Mouse (Mus musculus) embryonic facial prominence, embryonic 10.5 days (tissue): Measurements from ENCODE around the gene Stxbp5l. TPM values are rescaled to one million over a fixed set of nuclear protein-coding genes. Genes with fewer than 3 reads are reported as not detected.
"Not testable (repeated sequence)": the region's sequence is repeated elsewhere in the genome, so short reads cannot be mapped to it uniquely, and the experiment has no call there.

Experiments
- DNase-seq: peaks from one replicate; pipeline ENCODE4 v3.0.0-alpha.2; 2017; ENCODE audit warnings: low spot score
- H3K27ac ChIP-seq: fragments of 300-500 bp; sonication (generic); replicated peaks from 2 replicates; pipeline ENCODE4 v1.5.1; 2016; ENCODE audit warnings: mild to moderate bottlenecking
- H3K27me3 ChIP-seq: fragments of 300-500 bp; sonication (generic); replicated peaks from 2 replicates; pipeline ENCODE4 v1.6.1; 2016; ENCODE audit warnings: low read depth, mild to moderate bottlenecking; ENCODE audit not compliant: poor library complexity, severe bottlenecking
- H3K36me3 ChIP-seq: fragments of 300-500 bp; sonication (generic); replicated peaks from 2 replicates; pipeline ENCODE4 v1.6.1; 2016; ENCODE audit warnings: mild to moderate bottlenecking, moderate library complexity
- H3K4me1 ChIP-seq: fragments of 300-500 bp; sonication (generic); 2 replicates; pipeline ENCODE4 v1.6.1; 2016
- H3K4me3 ChIP-seq: fragments of 300-500 bp; sonication (generic); 2 replicates; pipeline ENCODE4 v1.5.1; 2016; ENCODE audit warnings: mild to moderate bottlenecking, moderate library complexity
- H3K9me3 ChIP-seq: fragments of 300-500 bp; sonication (generic); 2 replicates; pipeline ENCODE4 v1.6.1; 2016; ENCODE audit warnings: mild to moderate bottlenecking
- WGBS: fragments of 180-500 bp; shearing (Covaris S2); methylation state at CpG from one replicate; pipeline ENCODE4 v1.1.7; 2016; 5-methylcytosine and 5-hydroxymethylcytosine counted together
- polyA plus RNA-seq: library from polyadenylated mRNA; unstranded; fragments of >200 nt; fragmentation: Nextera tagmentation; extraction: Ambion mirVana; gene quantifications from 2 replicates; pipeline ENCODE4 v1.2.1, GENCODE M21; 2016

Stxbp5l gene
- polyA plus RNA-seq, 1 experiment from 2014 or later = 1.00 TPM

GRCm38 (mm10) chr16:37372716-37373115 lies 12.0 kb downstream of the Stxbp5l start:
- 80% methylated on average over 1 of the region's 1 CpGs for WGBS
- no peak overlapping the region for H3K4me3 ChIP-seq
- no peaks in the 10 kb centered on the region for H3K36me3 ChIP-seq
- H3K27ac ChIP-seq = no peak overlapping the region
- no peak for DNase-seq
- no peaks in the 10 kb centered on the region for H3K9me3 ChIP-seq
- H3K4me1 ChIP-seq = no peaks in the 10 kb centered on the region
- H3K27me3 ChIP-seq = no peaks in the 10 kb centered on the region

- Histone ChIP-seq H3K4me1 (no peaks in the 10 kb centered on the region), H3K27ac (no peak overlapping the region), H3K36me3 (no peaks in the 10 kb centered on the region), H3K4me3 (no peak overlapping the region), H3K9me3 (no peaks in the 10 kb centered on the region), H3K27me3 (no peaks in the 10 kb centered on the region)
- DNase-seq = no peak
- 85% methylated on average over 4 of the region's 4 CpGs for WGBS
Observed at GRCm38 (mm10) chr16:37367426-37367825, 17.3 kb downstream of the Stxbp5l start.

- H3K36me3 ChIP-seq = no peaks in the 10 kb centered on the region
- H3K9me3 ChIP-seq = no peaks in the 10 kb centered on the region
- no peak for DNase-seq
- H3K4me3 ChIP-seq = no peak overlapping the region
- 87% methylated on average over 2 of the region's 2 CpGs for WGBS
- H3K4me1 ChIP-seq = no peaks in the 10 kb centered on the region
- no peaks in the 10 kb centered on the region for H3K27me3 ChIP-seq
- H3K27ac ChIP-seq = no peak overlapping the region
Observed at GRCm38 (mm10) chr16:37363958-37364357, 20.8 kb downstream of the Stxbp5l start.

GRCm38 (mm10) chr16:37355621-37356020 lies 29.1 kb downstream of the Stxbp5l start:
- Histone ChIP-seq H3K27me3 (no peaks in the 10 kb centered on the region), H3K27ac (no peak overlapping the region), H3K36me3 (no peaks in the 10 kb centered on the region), H3K4me1 (no peaks in the 10 kb centered on the region), H3K9me3 (no peaks in the 10 kb centered on the region), H3K4me3 (no peak overlapping the region)
- WGBS = 90% methylated on average over 3 of the region's 3 CpGs
- DNase-seq = no peak

- Histone ChIP-seq H3K36me3 (no peaks in the 10 kb centered on the region), H3K4me1 (no peaks in the 10 kb centered on the region), H3K27ac (no peak overlapping the region), H3K27me3 (no peaks in the 10 kb centered on the region), H3K9me3 (no peaks in the 10 kb centered on the region), H3K4me3 (no peak overlapping the region)
- DNase-seq = peak; percentile 19
- WGBS = 24% methylated on average over 3 of the region's 3 CpGs
Observed at GRCm38 (mm10) chr16:37347092-37347491, 37.7 kb downstream of the Stxbp5l start.

- 67% methylated on average over 2 of the region's 2 CpGs for WGBS
- no peaks in the 10 kb centered on the region for H3K27me3 ChIP-seq
Observed at GRCm38 (mm10) chr16:37344960-37345359, 39.8 kb downstream of the Stxbp5l start.

GRCm38 (mm10) chr16:37341446-37341845 lies 43.3 kb downstream of the Stxbp5l start:
- H3K4me1 ChIP-seq, H3K9me3 ChIP-seq, H3K4me3 ChIP-seq, DNase-seq, H3K27me3 ChIP-seq, H3K36me3 ChIP-seq, H3K27ac ChIP-seq: not testable (repeated sequence)

More at GRCm38 (mm10) chr16:37344960-37345359, 39.8 kb downstream of the Stxbp5l start:
- DNase-seq = no peak
- Histone ChIP-seq H3K4me1 (no peaks in the 10 kb centered on the region), H3K27ac (no peak overlapping the region), H3K36me3 (no peaks in the 10 kb centered on the region), H3K4me3 (no peak overlapping the region), H3K9me3 (no peaks in the 10 kb centered on the region)

GRCm38 (mm10) chr16:37338177-37338576 lies 46.6 kb downstream of the Stxbp5l start:
- Histone ChIP-seq H3K27ac (no peak overlapping the region), H3K27me3 (no peaks in the 10 kb centered on the region), H3K9me3 (no peaks in the 10 kb centered on the region), H3K4me3 (no peak overlapping the region), H3K36me3 (no peaks in the 10 kb centered on the region), H3K4me1 (no peaks in the 10 kb centered on the region)
- 91% methylated on average over 1 of the region's 1 CpGs for WGBS
- no peak for DNase-seq

- Histone ChIP-seq H3K4me3 (no peak overlapping the region), H3K27ac (no peak overlapping the region), H3K36me3 (no peaks in the 10 kb centered on the region), H3K9me3 (no peaks in the 10 kb centered on the region), H3K27me3 (no peaks in the 10 kb centered on the region), H3K4me1 (no peaks in the 10 kb centered on the region)
- no peak for DNase-seq
- 75% methylated on average over 1 of the region's 1 CpGs for WGBS
Observed at GRCm38 (mm10) chr16:37337529-37337928, 47.2 kb downstream of the Stxbp5l start.

GRCm38 (mm10) chr16:37304441-37304840 lies 80.3 kb downstream of the Stxbp5l start:
- DNase-seq = no peak
- H3K27me3 ChIP-seq = no peaks in the 10 kb centered on the region
- H3K36me3 ChIP-seq = no peaks in the 10 kb centered on the region
- H3K4me1 ChIP-seq = no peaks in the 10 kb centered on the region
- WGBS = 86% methylated on average over 1 of the region's 1 CpGs
- no peak overlapping the region for H3K27ac ChIP-seq
- H3K9me3 ChIP-seq = no peaks in the 10 kb centered on the region
- no peak overlapping the region for H3K4me3 ChIP-seq

GRCm38 (mm10) chr16:37292593-37292992 lies 92.2 kb downstream of the Stxbp5l start:
- Histone ChIP-seq H3K27me3 (no peaks in the 10 kb centered on the region), H3K36me3 (no peaks in the 10 kb centered on the region), H3K4me3 (no peak overlapping the region), H3K4me1 (no peaks in the 10 kb centered on the region), H3K9me3 (no peaks in the 10 kb centered on the region), H3K27ac (no peak overlapping the region)
- WGBS = 71% methylated on average over 1 of the region's 1 CpGs
- DNase-seq = no peak

GRCm38 (mm10) chr16:37280206-37280605 lies 104.6 kb downstream of the Stxbp5l start:
- no peak overlapping the region for H3K4me3 ChIP-seq
- no peak overlapping the region for H3K27ac ChIP-seq
- no peaks in the 10 kb centered on the region for H3K4me1 ChIP-seq
- no peaks in the 10 kb centered on the region for H3K36me3 ChIP-seq
- H3K9me3 ChIP-seq = no peaks in the 10 kb centered on the region
- H3K27me3 ChIP-seq = no peaks in the 10 kb centered on the region
- DNase-seq = no peak
- 80% methylated on average over 1 of the region's 1 CpGs for WGBS

GRCm38 (mm10) chr16:37273681-37274080 lies 111.1 kb downstream of the Stxbp5l start:
- Histone ChIP-seq H3K9me3 (no peaks in the 10 kb centered on the region), H3K36me3 (no peaks in the 10 kb centered on the region), H3K4me1 (no peaks in the 10 kb centered on the region), H3K27ac (no peak overlapping the region), H3K4me3 (no peak overlapping the region), H3K27me3 (no peaks in the 10 kb centered on the region)
- DNase-seq = no peak

- Histone ChIP-seq H3K4me1 (no peaks in the 10 kb centered on the region), H3K4me3 (no peak overlapping the region), H3K9me3 (no peaks in the 10 kb centered on the region), H3K27ac (no peak overlapping the region), H3K36me3 (no peaks in the 10 kb centered on the region), H3K27me3 (no peaks in the 10 kb centered on the region)
- WGBS = 76% methylated on average over 3 of the region's 3 CpGs
- no peak for DNase-seq
Observed at GRCm38 (mm10) chr16:37261678-37262077, 123.1 kb downstream of the Stxbp5l start.
